Mouse (Mus musculus): ENCODE measurements around the gene Glipr2. TPM values are rescaled to one million over a fixed set of nuclear protein-coding genes. Genes with fewer than 3 reads are reported as not detected.
A peak's percentile ranks its signal among the peaks of the same experiment; 100 is the strongest.

The Glipr2 gene
- polyA plus RNA-seq, 1 experiment from 2014 or later, result 142 TPM

DNA sequence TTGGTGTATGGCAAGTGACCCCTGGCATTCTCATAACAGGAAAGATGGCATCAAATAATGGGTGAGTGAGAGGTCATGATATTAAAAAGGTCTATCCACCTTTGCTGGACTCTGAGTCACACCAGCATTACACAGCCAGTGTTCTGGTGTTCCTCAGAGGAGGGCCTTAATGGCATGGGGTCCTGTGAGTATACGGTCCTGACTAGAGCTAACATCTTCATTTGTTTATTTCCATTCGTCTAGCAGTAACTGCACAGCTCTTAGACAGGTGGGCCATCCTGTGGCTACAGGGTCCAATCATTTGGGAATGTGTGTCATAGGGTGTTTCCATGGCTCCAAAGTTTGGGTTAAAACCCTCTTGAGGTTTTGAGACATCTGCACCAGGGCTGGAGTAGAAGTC lies 37.1 kb downstream of the Glipr2 start:
- ATAC-seq (replicated peaks; ENCODE audit: insufficient number of reproducible peaks, low FRiP score, low TSS enrichment, low read depth), result no peak
- H3K27ac ChIP-seq (replicated peaks; ENCODE audit: low read depth, low read length), result no peak overlapping the region
- no peak overlapping the region for H3K4me3 ChIP-seq (ENCODE audit: low read depth, low read length)
- DNase-seq (ENCODE audit: low spot score), result no peak
- 77% methylated on average over 2 of the region's 2 CpGs for WGBS
- no peaks in the 10 kb centered on the region for H3K4me1 ChIP-seq (ENCODE audit: control insufficient read depth, insufficient read depth, low read length)
- no peak overlapping the region for H3K4me2 ChIP-seq (ENCODE audit: low read depth, low read length)
- H3K36me3 ChIP-seq (replicated peaks; ENCODE audit: control insufficient read depth, insufficient read depth, low read depth, low read length), result no peaks in the 10 kb centered on the region
- no peaks in the 10 kb centered on the region for H3K9me3 ChIP-seq (replicated peaks; ENCODE audit: control insufficient read depth, low read length)
- no peaks in the 10 kb centered on the region for H3K27me3 ChIP-seq (ENCODE audit: control insufficient read depth, insufficient read depth, low read length)
- no peak overlapping the region for H3K9ac ChIP-seq (replicated peaks; ENCODE audit: low read length)

DNA sequence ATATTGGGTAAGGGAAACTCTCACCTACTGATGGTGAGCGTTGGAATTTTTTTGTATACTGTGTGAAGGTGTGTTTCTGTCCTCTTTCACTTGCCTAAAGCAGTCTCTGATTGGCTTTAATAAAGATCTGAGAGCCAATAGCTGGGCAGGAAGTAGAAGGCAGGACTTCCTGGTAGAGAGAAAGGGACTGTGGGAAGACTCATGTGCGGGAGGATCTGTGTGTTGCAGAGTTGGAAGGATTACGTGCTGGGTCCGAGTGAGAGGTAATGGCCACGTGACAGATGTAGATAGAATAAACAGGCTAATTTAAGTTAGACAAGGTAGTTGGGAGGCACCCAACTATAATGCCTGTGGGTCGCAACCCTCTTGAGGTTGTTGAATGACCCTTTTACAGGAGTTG lies 46.4 kb downstream of the Glipr2 start:
- Histone ChIP-seq H3K4me3 (ENCODE audit: low read depth, low read length) (no peak overlapping the region), H3K36me3 (replicated peaks; ENCODE audit: control insufficient read depth, insufficient read depth, low read depth, low read length) (no peaks in the 10 kb centered on the region), H3K4me2 (ENCODE audit: low read depth, low read length) (no peak overlapping the region), H3K4me1 (ENCODE audit: control insufficient read depth, insufficient read depth, low read length) (no peaks in the 10 kb centered on the region), H3K27ac (replicated peaks; ENCODE audit: low read depth, low read length) (no peak overlapping the region), H3K27me3 (ENCODE audit: control insufficient read depth, insufficient read depth, low read length) (no peaks in the 10 kb centered on the region), H3K9ac (replicated peaks; ENCODE audit: low read length) (no peak overlapping the region), H3K9me3 (replicated peaks; ENCODE audit: control insufficient read depth, low read length) (no peaks in the 10 kb centered on the region)
- ATAC-seq (replicated peaks; ENCODE audit: insufficient number of reproducible peaks, low FRiP score, low TSS enrichment, low read depth), result no peak
- no peak for DNase-seq (ENCODE audit: low spot score)
- WGBS, result 86% methylated on average over 6 of the region's 6 CpGs

DNA sequence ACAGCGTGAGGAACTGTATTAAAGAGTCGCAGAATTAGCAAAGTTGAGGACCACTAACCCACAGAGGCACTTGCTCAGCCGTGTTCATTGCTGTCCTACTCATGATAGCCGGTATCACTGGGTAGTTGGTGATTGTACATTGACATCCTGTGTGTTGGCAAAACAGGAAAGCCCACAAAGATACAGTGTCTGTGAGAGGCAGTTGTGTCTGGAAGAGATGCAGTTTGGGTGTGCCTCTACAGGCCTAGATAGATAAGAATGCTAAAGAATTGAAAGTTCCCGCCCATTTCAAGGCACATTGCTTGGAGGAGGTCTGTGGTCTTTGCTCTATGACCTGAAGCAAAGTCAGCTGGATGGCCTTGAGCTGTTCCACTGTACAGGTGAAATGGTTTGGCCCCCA lies 46.9 kb downstream of the Glipr2 start, which contains the start of gene Clta:
Gene Clta, plus strand, starts transcription at position 327 of the 400 bp plus-strand sequence.
- Histone ChIP-seq H3K9me3 (replicated peaks; ENCODE audit: control insufficient read depth, low read length) (no peaks in the 10 kb centered on the region), H3K27me3 (ENCODE audit: control insufficient read depth, insufficient read depth, low read length) (no peaks in the 10 kb centered on the region), H3K4me1 (ENCODE audit: control insufficient read depth, insufficient read depth, low read length) (no peaks in the 10 kb centered on the region), H3K36me3 (replicated peaks; ENCODE audit: control insufficient read depth, insufficient read depth, low read depth, low read length) (no peaks in the 10 kb centered on the region), H3K4me3 (ENCODE audit: low read depth, low read length) (no peak within 1 kb of the TSS), H3K9ac (replicated peaks; ENCODE audit: low read length) (no peak within 1 kb of the TSS), H3K27ac (replicated peaks; ENCODE audit: low read depth, low read length) (no peak within 1 kb of the TSS), H3K4me2 (ENCODE audit: low read depth, low read length) (no peak within 1 kb of the TSS)
- DNase-seq (ENCODE audit: low spot score), result no peak
- ATAC-seq (replicated peaks; ENCODE audit: insufficient number of reproducible peaks, low FRiP score, low TSS enrichment, low read depth), result no peak
- 85% methylated on average over 5 of the region's 5 CpGs for WGBS

DNA sequence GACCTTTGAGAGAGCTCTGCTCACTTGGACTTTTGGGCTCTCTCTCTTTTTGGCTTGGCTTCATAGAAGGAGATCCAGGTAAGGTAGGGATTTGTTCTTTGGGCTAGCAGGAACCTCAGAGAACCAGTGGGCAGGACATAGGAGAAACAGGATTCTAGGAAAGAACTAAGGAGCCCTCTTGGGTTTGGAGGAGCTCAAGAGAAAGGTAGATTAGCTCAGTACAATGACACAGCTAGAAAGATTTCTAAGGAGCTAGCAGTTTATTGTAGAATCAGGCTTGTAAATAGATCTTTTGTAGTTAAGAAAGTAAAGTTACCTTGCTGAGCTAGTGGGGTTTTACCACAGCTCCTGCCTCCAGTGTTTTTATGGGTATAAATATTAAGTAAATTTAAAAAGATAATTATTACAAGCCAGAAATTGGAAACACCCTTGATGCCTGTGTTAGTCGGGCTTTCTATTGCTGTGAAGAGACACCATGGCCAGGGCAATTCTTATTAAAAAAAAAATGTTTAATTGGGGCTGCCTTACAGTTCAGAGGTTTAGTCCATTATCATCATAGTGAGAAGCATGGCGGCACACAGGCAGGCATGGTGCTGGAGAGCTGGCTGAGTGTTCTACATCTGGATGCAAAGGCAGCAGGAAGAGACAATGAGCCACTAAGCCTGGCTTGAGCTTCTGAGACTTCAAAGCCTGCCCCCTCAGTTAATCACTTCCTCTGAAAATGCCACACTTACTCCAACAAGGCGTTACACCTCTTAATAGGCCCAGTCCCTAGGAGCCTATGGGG lies 47.6 kb downstream of the Glipr2 start:
- Histone ChIP-seq H3K27ac (replicated peaks; ENCODE audit: low read depth, low read length) (no peak overlapping the region), H3K27me3 (ENCODE audit: control insufficient read depth, insufficient read depth, low read length) (no peaks in the 10 kb centered on the region), H3K9me3 (replicated peaks; ENCODE audit: control insufficient read depth, low read length) (no peaks in the 10 kb centered on the region), H3K36me3 (replicated peaks; ENCODE audit: control insufficient read depth, insufficient read depth, low read depth, low read length) (no peaks in the 10 kb centered on the region), H3K9ac (replicated peaks; ENCODE audit: low read length) (no peak overlapping the region), H3K4me3 (ENCODE audit: low read depth, low read length) (no peak overlapping the region), H3K4me2 (ENCODE audit: low read depth, low read length) (no peak overlapping the region), H3K4me1 (ENCODE audit: control insufficient read depth, insufficient read depth, low read length) (no peaks in the 10 kb centered on the region)
- ATAC-seq (replicated peaks; ENCODE audit: insufficient number of reproducible peaks, low FRiP score, low TSS enrichment, low read depth), result no peak
- DNase-seq (ENCODE audit: low spot score), result no peak
- WGBS, result 71% methylated on average over 3 of the region's 3 CpGs

DNA sequence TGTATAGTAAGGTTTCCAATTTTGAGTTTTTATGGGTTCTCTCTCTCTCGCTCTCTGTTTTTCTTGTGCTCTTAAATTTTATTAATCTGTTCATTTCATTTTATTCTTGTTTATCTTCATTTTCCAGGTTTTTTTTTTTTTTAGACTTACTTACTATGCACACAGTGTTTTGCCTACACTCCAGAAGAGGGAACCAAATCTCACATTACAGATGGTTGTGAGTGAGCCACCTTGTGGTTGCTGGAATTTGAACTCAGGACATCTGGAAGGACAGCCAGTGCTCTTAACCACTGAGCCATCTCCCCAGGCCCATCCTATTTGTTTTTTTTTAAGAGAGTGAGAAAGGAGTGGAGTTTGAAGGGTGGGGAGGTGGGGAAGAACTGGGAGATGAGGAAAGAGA lies 53.0 kb downstream of the Glipr2 start:
- H3K4me3 ChIP-seq (ENCODE audit: low read depth, low read length), result no peak overlapping the region
- DNase-seq (ENCODE audit: low spot score), result no peak
- no peak overlapping the region for H3K27ac ChIP-seq (replicated peaks; ENCODE audit: low read depth, low read length)
- no peak overlapping the region for H3K9ac ChIP-seq (replicated peaks; ENCODE audit: low read length)
- H3K4me2 ChIP-seq (ENCODE audit: low read depth, low read length), result no peak overlapping the region
- ATAC-seq (replicated peaks; ENCODE audit: insufficient number of reproducible peaks, low FRiP score, low TSS enrichment, low read depth), result no peak
- H3K9me3 ChIP-seq (replicated peaks; ENCODE audit: control insufficient read depth, low read length), result no peaks in the 10 kb centered on the region
- 92% methylated on average over 1 of the region's 1 CpGs for WGBS
- H3K27me3 ChIP-seq (ENCODE audit: control insufficient read depth, insufficient read depth, low read length), result no peaks in the 10 kb centered on the region
- H3K4me1 ChIP-seq (ENCODE audit: control insufficient read depth, insufficient read depth, low read length), result no peaks in the 10 kb centered on the region
- no peaks in the 10 kb centered on the region for H3K36me3 ChIP-seq (replicated peaks; ENCODE audit: control insufficient read depth, insufficient read depth, low read depth, low read length)

DNA sequence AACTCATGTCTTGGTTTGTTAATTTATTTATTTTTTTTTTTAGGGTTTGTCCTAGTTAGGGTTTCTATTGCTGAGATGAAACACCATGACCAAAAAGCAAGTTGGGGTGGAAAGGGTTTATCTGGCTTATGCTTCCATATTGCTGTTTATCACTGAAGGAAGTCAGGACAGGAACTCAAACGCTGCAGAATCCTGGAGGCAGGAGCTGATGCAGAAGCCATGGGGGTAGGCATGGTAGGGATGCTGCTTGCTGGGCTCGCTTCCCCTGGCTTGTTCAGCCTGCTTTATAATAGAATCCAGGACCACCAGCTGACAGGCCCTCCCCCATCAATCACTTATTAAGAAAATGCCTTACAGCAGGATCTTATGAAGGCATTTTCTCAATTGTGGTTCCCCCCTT lies 53.7 kb downstream of the Glipr2 start:
- ATAC-seq (replicated peaks; ENCODE audit: insufficient number of reproducible peaks, low FRiP score, low TSS enrichment, low read depth) (no peak), DNase-seq (ENCODE audit: low spot score) (no peak)
- Histone ChIP-seq H3K4me3 (ENCODE audit: low read depth, low read length) (no peak overlapping the region), H3K4me1 (ENCODE audit: control insufficient read depth, insufficient read depth, low read length) (no peaks in the 10 kb centered on the region), H3K9ac (replicated peaks; ENCODE audit: low read length) (no peak overlapping the region), H3K27ac (replicated peaks; ENCODE audit: low read depth, low read length) (no peak overlapping the region), H3K4me2 (ENCODE audit: low read depth, low read length) (no peak overlapping the region), H3K36me3 (replicated peaks; ENCODE audit: control insufficient read depth, insufficient read depth, low read depth, low read length) (no peaks in the 10 kb centered on the region), H3K27me3 (ENCODE audit: control insufficient read depth, insufficient read depth, low read length) (no peaks in the 10 kb centered on the region), H3K9me3 (replicated peaks; ENCODE audit: control insufficient read depth, low read length) (no peaks in the 10 kb centered on the region)
- 44% methylated on average over 2 of the region's 2 CpGs for WGBS

DNA sequence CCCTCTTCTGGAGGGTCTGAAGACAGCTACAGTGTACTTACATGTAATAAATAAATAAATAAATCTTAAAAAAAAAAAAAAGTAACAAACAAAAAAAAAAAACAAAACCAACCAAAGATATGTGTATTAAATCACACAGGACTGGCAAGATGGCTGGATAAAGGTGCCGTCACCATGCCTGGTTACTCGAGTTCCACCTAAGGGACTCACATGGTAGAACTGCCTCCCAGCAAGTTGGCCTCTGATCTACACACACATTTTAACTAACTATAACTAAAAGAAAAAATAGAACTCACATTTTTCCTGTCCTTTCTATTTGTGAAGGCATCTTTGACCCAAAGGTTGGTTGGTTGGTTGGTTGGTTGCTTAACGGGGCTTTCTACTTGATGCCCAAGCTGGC lies 54.6 kb downstream of the Glipr2 start:
- no peak for ATAC-seq (replicated peaks; ENCODE audit: insufficient number of reproducible peaks, low FRiP score, low TSS enrichment, low read depth)
- no peak overlapping the region for H3K27ac ChIP-seq (replicated peaks; ENCODE audit: low read depth, low read length)

DNA sequence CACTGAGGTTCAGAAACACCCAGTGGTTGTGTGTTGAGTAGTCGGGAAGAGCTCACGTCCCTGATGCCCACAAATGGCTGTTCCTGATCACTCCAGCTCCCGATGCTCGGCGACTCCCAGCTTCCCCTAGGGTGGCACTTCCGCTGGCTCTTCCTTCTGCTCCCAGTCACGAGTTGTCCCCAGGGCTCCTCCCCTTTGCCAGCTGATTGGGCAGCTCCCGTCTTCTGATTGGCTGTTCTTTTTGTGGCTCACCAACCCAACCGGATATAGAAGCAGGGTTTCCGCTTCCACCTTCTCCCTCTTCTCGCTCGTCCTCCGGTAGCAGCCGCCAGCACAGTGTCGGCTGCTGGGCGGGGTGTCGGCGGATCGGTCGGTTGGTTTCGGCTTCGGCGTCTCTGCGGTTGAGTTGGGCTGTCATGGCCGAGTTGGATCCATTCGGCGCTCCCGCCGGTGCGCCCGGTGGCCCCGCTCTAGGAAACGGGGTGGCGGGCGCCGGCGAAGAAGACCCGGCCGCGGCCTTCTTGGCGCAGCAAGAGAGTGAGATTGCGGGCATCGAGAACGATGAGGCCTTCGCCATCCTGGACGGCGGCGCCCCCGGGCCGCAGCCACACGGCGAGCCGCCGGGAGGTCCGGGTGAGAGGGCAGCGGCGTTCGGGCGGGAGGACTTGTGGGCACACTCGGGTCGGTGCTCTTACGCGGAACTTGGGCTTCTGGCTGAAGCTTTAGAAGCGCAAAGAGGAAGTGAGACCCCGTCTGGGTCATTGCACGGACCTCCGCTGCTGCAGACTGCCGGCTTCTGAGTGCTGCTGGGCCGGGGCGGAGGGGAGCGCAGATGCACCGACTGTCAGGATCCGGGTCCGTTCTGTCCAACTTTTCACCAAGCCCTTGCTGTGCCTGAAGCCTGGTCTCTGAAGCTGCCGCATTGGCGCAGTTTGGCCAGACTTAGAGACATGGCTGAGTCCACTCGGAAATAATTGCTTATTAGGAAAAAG lies 55.5 kb downstream of the Glipr2 start:
- peak; percentile 96 for DNase-seq (ENCODE audit: low spot score)
- Histone ChIP-seq H3K36me3 (replicated peaks; ENCODE audit: control insufficient read depth, insufficient read depth, low read depth, low read length) (no peaks in the 10 kb centered on the region), H3K9ac (replicated peaks; ENCODE audit: low read length) (peak overlapping the region; percentile 74), H3K9me3 (replicated peaks; ENCODE audit: control insufficient read depth, low read length) (no peaks in the 10 kb centered on the region), H3K4me3 (ENCODE audit: low read depth, low read length) (peak overlapping the region; percentile 96), H3K4me1 (ENCODE audit: control insufficient read depth, insufficient read depth, low read length) (no peaks in the 10 kb centered on the region), H3K27ac (replicated peaks; ENCODE audit: low read depth, low read length) (no peak overlapping the region), H3K4me2 (ENCODE audit: low read depth, low read length) (peak overlapping the region; percentile 90), H3K27me3 (ENCODE audit: control insufficient read depth, insufficient read depth, low read length) (no peaks in the 10 kb centered on the region)
- ATAC-seq (replicated peaks; ENCODE audit: insufficient number of reproducible peaks, low FRiP score, low TSS enrichment, low read depth), result peak; percentile 94
- under 1% methylated on average over 77 of the region's 77 CpGs for WGBS

More for the DNA sequence above, 54.6 kb downstream of the Glipr2 start:
- H3K4me1 ChIP-seq (ENCODE audit: control insufficient read depth, insufficient read depth, low read length), result no peaks in the 10 kb centered on the region
- no peak for DNase-seq (ENCODE audit: low spot score)
- peak overlapping the region; percentile 53 for H3K4me2 ChIP-seq (ENCODE audit: low read depth, low read length)
- WGBS, result 78% methylated on average over 3 of the region's 3 CpGs
- H3K27me3 ChIP-seq (ENCODE audit: control insufficient read depth, insufficient read depth, low read length), result no peaks in the 10 kb centered on the region
- peak overlapping the region; percentile 96 for H3K4me3 ChIP-seq (ENCODE audit: low read depth, low read length)
- H3K9ac ChIP-seq (replicated peaks; ENCODE audit: low read length), result peak overlapping the region; percentile 63
- no peaks in the 10 kb centered on the region for H3K36me3 ChIP-seq (replicated peaks; ENCODE audit: control insufficient read depth, insufficient read depth, low read depth, low read length)
- H3K9me3 ChIP-seq (replicated peaks; ENCODE audit: control insufficient read depth, low read length), result no peaks in the 10 kb centered on the region
